Mouse (Mus musculus): ENCODE data around the gene Helb.

Gene Helb

GRCm38 (mm10) chr10:120095136-120095535 lies 17.7 kb downstream of the Helb start:
- DNase-seq (ENCODE audit: low spot score in 2 of 2), result no peak

GRCm38 (mm10) chr10:120092548-120092947 lies 20.2 kb downstream of the Helb start:
- DNase-seq (ENCODE audit: low spot score in 2 of 2), result no peak

- DNase-seq (ENCODE audit: low spot score in 2 of 2), result no peak
Observed at GRCm38 (mm10) chr10:120077850-120078249, 34.9 kb downstream of the Helb start.

- DNase-seq (ENCODE audit: low spot score in 2 of 2), result no peak
Observed at GRCm38 (mm10) chr10:120066319-120066718, 46.5 kb downstream of the Helb start.

- no peak for DNase-seq (ENCODE audit: low spot score in 2 of 2)
Observed at GRCm38 (mm10) chr10:120064424-120064823, 48.4 kb downstream of the Helb start.

- no peak for DNase-seq (ENCODE audit: low spot score in 2 of 2)
Observed at GRCm38 (mm10) chr10:120061238-120062130, 51.3 kb downstream of the Helb start.

- DNase-seq (ENCODE audit: low spot score in 2 of 2), result no peak
Observed at GRCm38 (mm10) chr10:120060579-120061237, 52.1 kb downstream of the Helb start.

- no peak for DNase-seq (ENCODE audit: low spot score in 2 of 2)
Observed at GRCm38 (mm10) chr10:120044714-120045234, 68.0 kb downstream of the Helb start.

GRCm38 (mm10) chr10:120044237-120044636 lies 68.5 kb downstream of the Helb start:
- DNase-seq (ENCODE audit: low spot score in 2 of 2), result no peak

- no peak for DNase-seq (ENCODE audit: low spot score in 2 of 2)
Observed at GRCm38 (mm10) chr10:120038194-120038593, 74.6 kb downstream of the Helb start.

GRCm38 (mm10) chr10:120035824-120036223 lies 77.0 kb downstream of the Helb start:
- DNase-seq (ENCODE audit: low spot score in 2 of 2), result no peak

- DNase-seq (ENCODE audit: low spot score in 2 of 2), result no peak
Observed at GRCm38 (mm10) chr10:120035211-120035733, 77.5 kb downstream of the Helb start.

- no peak for DNase-seq (ENCODE audit: low spot score in 2 of 2)
Observed at GRCm38 (mm10) chr10:120033866-120034265, 78.9 kb downstream of the Helb start.

All from urinary bladder, postnatal 4 days (tissue).